Mouse (Mus musculus): ENCODE measurements around the gene Cdk2. TPM values are rescaled to one million over a fixed set of nuclear protein-coding genes. Genes with fewer than 3 reads are reported as not detected.
A peak's percentile ranks its signal among the peaks of the same experiment; 100 is the strongest.

Gene Cdk2
- polyA plus RNA-seq (2015; fragmentation: Nextera tagmentation; extraction: Ambion mirVana) = 100 and 105 TPM in 2 replicates

DNA sequence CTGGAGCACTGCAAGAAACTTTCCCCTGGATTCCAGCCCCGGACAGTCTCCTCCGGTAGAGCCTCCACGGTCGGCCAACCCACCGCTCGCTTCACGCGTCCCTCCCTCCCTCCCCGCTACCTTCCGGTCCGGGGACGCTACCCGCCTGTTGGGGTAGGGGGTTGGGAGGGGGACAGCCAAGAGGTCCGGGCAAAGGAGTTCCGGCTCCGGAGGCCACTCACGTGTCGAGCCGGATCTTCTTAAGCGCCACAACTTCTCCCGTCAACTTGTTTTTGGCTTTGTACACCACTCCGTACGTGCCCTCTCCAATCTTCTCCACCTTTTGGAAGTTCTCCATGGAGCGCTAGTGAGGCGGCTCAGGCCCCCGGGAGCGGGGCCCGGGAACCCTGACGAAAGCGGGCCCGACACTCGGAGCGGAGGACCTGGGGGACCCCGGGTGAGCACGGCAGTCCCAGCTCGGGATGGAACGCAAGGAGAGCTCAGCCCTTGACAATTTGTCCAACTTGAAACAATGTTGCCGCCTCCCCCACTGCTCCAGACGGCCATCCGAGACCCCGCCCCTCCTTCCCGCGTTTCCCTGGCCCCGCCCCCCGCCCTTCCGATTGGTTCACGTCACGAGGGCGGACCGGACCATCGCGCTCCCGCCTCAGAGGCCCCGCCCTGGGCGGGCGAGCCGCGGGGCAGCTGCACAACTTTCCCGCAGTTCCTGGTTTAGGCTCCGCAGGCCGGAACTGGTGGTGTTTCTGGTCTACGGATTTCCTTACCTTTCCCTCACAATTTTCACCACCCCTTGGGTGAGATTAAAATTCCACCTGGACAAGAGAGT is at the start of gene Cdk2:
Gene Cdk2, minus strand, starts transcription at position 541 of the 826 bp plus-strand sequence.
- under 1% methylated on average over 54 of the region's 62 CpGs for WGBS
- ATAC-seq (ENCODE audit: low FRiP score, low TSS enrichment) = peak; percentile 94
- H3K36me3 ChIP-seq (ENCODE audit: insufficient read depth, low read length) = peaks cover 27% of the 10 kb centered on the region

DNA sequence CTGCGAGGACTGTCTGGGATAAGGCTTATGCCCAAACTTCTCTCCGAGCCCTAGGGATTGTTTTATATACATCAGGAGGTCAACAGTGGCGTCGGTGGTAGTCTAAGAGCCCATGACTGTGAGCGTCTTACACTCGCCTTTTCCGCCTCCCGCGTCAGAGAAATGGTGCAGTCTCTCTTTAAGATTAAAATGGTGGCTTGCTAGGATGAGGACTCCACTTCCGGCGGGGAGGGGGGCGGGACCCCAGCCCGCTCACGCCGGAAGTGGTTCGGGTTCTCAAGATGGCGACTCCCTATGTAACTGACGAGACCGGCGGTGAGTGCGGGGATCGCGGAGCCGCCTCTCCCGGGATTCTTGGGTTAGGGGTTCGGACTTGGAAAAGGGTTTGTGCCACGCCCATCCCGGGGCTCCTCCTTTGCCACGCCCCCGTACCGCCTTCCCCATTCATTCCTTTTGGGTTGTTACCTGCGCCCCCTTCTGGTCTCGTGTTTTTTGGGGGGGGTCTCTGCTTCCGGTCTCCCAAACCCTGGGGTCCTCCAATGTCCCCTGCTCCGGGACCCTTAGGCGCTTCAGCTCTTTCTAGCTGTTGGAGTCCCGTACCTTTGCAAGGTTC is 43.5 kb upstream of the Cdk2 start:
- H3K27me3 ChIP-seq (ENCODE audit: insufficient read depth, low read length) = no peaks in the 10 kb centered on the region
- peaks cover 28% of the 10 kb centered on the region for H3K4me1 ChIP-seq (ENCODE audit: insufficient read depth, low read length)
- peak; percentile 85 for ATAC-seq (ENCODE audit: low FRiP score, low TSS enrichment)
- H3K9me3 ChIP-seq (ENCODE audit: low read length) = no peaks in the 10 kb centered on the region
- H3K27ac ChIP-seq (ENCODE audit: low read length) = peak overlapping the region; percentile 99
- H3K9ac ChIP-seq (replicated peaks; ENCODE audit: low read length) = peak overlapping the region; percentile 91
- H3K36me3 ChIP-seq (ENCODE audit: insufficient read depth, low read length) = 0 out of 2 replicates have a peak, but pooled peaks cover 2% of the 10 kb centered on the region
- H3K4me2 ChIP-seq (replicated peaks; ENCODE audit: low read depth, low read length) = peak overlapping the region; percentile 86
- H3K4me3 ChIP-seq (ENCODE audit: low read length) = peak overlapping the region; percentile 74
- WGBS = 0% methylated on average over 37 of the region's 37 CpGs

More for the DNA sequence above, at the start of gene Cdk2:
- Histone ChIP-seq H3K9ac (replicated peaks; ENCODE audit: low read length) (peak within 1 kb of the TSS; percentile 92), H3K4me1 (ENCODE audit: insufficient read depth, low read length) (peaks cover 25% of the 10 kb centered on the region), H3K27ac (ENCODE audit: low read length) (peak within 1 kb of the TSS; percentile 99), H3K4me2 (replicated peaks; ENCODE audit: low read depth, low read length) (peak within 1 kb of the TSS; percentile 85), H3K9me3 (ENCODE audit: low read length) (no peaks in the 10 kb centered on the region), H3K4me3 (ENCODE audit: low read length) (peak within 1 kb of the TSS; percentile 94), H3K27me3 (ENCODE audit: insufficient read depth, low read length) (no peaks in the 10 kb centered on the region)

DNA sequence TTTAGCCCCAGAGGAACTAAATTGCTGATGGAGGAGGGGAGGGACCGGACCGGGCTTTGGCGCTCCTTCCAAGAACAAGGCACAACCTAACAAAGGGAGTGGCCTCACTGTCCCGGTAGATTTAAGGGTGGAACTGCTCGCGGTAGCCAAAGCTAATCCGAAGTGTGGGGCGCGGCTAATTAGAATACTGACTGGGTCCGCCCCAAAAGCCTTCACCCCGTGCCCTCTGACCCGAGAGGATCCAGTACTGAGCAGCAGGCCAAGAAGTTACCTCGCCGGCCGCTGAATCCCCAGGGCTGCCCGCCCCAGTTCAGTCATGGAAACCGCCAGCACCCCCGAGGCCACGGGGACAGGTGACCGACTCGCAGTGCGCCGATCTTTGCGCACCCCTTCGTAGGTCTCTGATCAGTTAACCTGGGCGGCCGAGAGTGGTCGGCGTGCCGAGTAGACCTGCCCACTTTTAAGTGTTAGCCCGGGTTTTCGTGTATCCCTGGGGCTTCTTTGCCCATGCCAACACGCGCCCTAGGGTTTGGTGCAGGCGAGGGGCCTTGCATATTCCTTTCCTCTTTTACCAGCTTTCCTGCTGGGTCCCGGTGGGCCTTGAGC is 42.9 kb upstream of the Cdk2 start, which contains the start of gene Pym1:
Gene Pym1, plus strand, starts transcription at position 244 of the 606 bp plus-strand sequence.
- H3K27ac ChIP-seq (ENCODE audit: low read length) = peak within 1 kb of the TSS; percentile 99
- peaks cover 33% of the 10 kb centered on the region for H3K4me1 ChIP-seq (ENCODE audit: insufficient read depth, low read length)
- no peaks in the 10 kb centered on the region for H3K36me3 ChIP-seq (ENCODE audit: insufficient read depth, low read length)
- H3K4me2 ChIP-seq (replicated peaks; ENCODE audit: low read depth, low read length) = peak within 1 kb of the TSS; percentile 86
- H3K9ac ChIP-seq (replicated peaks; ENCODE audit: low read length) = peak within 1 kb of the TSS; percentile 91
- peaks cover 2% of the 10 kb centered on the region; the same call in 1 of the 2 replicates for H3K27me3 ChIP-seq (ENCODE audit: insufficient read depth, low read length)
- peak within 1 kb of the TSS; percentile 74 for H3K4me3 ChIP-seq (ENCODE audit: low read length)
- no peaks in the 10 kb centered on the region for H3K9me3 ChIP-seq (ENCODE audit: low read length)
- under 1% methylated on average over 36 of the region's 36 CpGs for WGBS
- peak; percentile 79 for ATAC-seq (ENCODE audit: low FRiP score, low TSS enrichment)

DNA sequence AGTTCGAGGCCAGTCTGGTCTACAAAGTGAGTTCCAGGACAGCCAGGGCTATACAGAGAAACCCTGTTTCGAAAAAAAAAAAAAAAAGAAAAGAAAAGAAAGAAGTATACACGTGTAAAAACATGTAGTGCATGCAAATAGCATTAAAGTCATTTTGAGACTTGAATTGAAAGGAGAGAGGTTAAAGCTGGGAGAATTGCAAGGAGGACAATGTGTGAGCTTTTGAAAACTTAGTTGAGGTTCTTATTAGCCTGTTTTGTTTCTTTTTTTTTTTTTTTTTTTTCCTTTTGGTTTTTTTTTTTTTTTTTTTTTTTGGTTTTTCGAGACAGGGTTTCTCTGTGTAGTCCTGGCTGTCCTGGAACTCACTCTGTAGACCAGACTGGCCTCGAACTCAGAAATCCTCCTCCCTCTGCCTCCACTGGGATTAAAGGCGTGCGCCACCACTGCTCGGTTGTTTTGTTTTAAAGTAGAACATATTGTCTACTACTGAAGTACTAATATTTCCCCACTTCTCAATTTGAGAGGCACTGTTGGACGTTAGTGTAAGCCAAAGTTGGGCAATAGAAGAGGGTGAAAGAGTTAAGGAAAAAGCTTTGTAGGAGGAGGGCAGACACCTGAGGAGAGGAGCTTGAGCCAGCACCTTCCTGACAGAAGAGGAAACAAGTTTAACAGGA is 42.3 kb upstream of the Cdk2 start:
- Histone ChIP-seq H3K4me1 (ENCODE audit: insufficient read depth, low read length) (peaks cover 36% of the 10 kb centered on the region), H3K4me2 (replicated peaks; ENCODE audit: low read depth, low read length) (peak overlapping the region; percentile 86), H3K4me3 (ENCODE audit: low read length) (peak overlapping the region; percentile 74), H3K27ac (ENCODE audit: low read length) (peak overlapping the region; percentile 99), H3K36me3 (ENCODE audit: insufficient read depth, low read length) (no peaks in the 10 kb centered on the region), H3K9me3 (ENCODE audit: low read length) (no peaks in the 10 kb centered on the region), H3K27me3 (ENCODE audit: insufficient read depth, low read length) (peaks cover 2% of the 10 kb centered on the region; the same call in 1 of the 2 replicates), H3K9ac (replicated peaks; ENCODE audit: low read length) (peak overlapping the region; percentile 91)
- no peak for ATAC-seq (ENCODE audit: low FRiP score, low TSS enrichment)
- WGBS = 40% methylated on average over 8 of the region's 9 CpGs

DNA sequence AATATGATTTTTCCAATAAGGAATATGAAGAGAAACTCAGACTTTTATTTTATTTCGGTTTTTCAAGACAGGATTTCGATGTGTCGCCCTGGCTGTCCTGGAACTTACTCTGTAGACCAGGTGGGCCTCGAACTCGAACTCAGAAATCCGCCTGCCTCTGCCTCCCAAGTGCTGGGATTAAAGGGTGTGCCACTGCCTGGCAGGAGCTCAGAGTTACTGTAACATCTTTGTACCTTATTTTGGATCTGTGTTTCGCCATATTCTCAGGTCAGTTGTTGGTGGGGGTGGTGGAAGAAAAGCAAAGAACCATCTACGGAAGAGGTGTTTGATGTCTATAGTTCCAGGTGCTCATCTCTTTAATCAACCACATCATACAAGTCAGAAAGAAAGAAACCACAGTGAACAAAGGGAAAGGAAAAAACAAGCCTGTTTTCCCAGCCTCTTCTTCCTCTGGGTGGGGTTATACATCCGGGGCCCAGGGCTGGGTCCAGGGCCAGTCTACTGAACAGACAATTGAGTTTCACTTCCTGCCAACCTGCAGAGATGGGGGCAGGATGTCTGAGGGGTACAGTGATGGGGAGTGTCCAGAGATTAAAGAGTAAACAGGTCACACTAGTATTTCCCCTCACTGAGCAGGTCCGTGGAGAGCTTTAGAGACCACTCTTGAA is 41.2 kb upstream of the Cdk2 start:
- WGBS = 90% methylated on average over 10 of the region's 10 CpGs

DNA sequence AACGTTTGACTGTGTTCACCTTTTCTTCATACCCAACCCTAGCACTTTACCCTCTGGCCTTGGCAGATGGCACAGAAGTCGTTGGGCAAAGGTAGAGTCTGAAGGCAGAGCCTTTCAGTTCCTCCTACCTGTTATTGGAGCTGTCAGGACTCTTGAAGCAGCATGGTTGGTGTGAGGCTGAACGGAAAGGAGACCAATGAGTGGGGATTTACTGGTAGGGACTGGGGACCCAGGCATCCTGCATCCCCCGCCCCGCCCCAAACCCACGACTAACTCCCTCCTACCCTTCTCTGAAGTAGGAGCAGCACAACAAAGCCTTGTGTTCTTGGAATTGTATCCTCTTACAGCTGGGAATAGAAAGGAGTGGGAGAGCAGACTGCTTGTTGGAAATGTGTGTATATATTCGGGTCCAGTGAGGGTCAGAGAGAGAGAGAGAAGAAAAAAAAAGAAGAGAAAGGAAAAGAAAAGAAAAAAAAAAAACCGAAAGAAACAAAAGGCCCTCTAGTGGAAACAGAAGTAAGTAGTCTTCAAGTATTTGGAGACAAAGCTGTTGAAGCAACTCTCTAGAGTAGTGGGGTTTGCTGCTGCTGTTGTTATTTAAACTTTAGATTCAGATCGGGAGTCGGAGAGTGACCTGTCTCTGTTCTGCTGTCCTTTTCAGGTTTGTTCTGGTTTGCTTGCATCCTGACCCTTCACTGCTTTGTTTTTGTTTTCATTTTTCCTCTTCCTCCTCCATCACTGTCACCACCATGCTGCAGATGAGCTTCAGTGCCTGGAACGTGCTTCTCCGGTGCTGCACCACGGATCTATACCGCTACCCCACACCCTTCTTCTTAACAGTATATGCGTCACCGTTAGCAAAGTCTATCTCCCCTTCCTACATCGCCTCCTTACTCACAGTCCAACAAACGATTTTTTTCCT is 40.1 kb upstream of the Cdk2 start, which contains the start of gene Dgka:
Gene Dgka, minus strand, starts transcription at position 176 of the 922 bp plus-strand sequence.
- peak within 1 kb of the TSS; percentile 64 for H3K4me3 ChIP-seq (ENCODE audit: low read length)
- ATAC-seq (ENCODE audit: low FRiP score, low TSS enrichment) = no peak
- peak within 1 kb of the TSS; percentile 93 for H3K4me2 ChIP-seq (replicated peaks; ENCODE audit: low read depth, low read length)
- WGBS = 23% methylated on average over 18 of the region's 18 CpGs
- H3K27ac ChIP-seq (ENCODE audit: low read length) = peak within 1 kb of the TSS; percentile 28
- no peaks in the 10 kb centered on the region for H3K36me3 ChIP-seq (ENCODE audit: insufficient read depth, low read length)
- H3K9ac ChIP-seq (replicated peaks; ENCODE audit: low read length) = peak within 1 kb of the TSS; percentile 79
- peaks cover 7% of the 10 kb centered on the region; the same call in 1 of the 2 replicates for H3K27me3 ChIP-seq (ENCODE audit: insufficient read depth, low read length)
- H3K4me1 ChIP-seq (ENCODE audit: insufficient read depth, low read length) = peaks cover 35% of the 10 kb centered on the region
- H3K9me3 ChIP-seq (ENCODE audit: low read length) = no peaks in the 10 kb centered on the region

More for the DNA sequence above, 41.2 kb upstream of the Cdk2 start:
- Histone ChIP-seq H3K4me1 (ENCODE audit: insufficient read depth, low read length) (peaks cover 36% of the 10 kb centered on the region), H3K9me3 (ENCODE audit: low read length) (no peaks in the 10 kb centered on the region), H3K4me2 (replicated peaks; ENCODE audit: low read depth, low read length) (no peak overlapping the region), H3K9ac (replicated peaks; ENCODE audit: low read length) (no peak overlapping the region), H3K36me3 (ENCODE audit: insufficient read depth, low read length) (no peaks in the 10 kb centered on the region), H3K27me3 (ENCODE audit: insufficient read depth, low read length) (peaks cover 7% of the 10 kb centered on the region; the same call in 1 of the 2 replicates), H3K27ac (ENCODE audit: low read length) (no peak overlapping the region), H3K4me3 (ENCODE audit: low read length) (no peak overlapping the region)
- no peak for ATAC-seq (ENCODE audit: low FRiP score, low TSS enrichment)

DNA sequence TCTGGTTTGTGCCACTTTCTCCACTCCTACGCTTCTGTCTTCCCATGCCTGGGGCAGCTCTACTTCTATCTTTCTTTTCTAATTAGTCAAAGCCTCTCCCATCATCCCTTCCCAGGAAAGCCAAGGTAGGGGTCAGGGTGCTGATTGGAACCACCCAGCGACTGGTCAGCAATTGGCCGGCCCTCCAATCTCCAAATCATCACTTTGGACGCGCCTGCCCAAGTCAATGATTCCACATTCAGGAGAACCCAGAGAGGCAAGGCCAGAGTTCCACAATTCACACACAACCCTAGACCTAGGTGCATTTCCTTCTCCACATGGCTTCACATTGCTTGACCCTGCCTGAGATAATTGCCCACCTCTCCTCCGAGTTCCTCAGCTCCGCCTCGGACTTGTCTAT is 39.4 kb upstream of the Cdk2 start:
- Histone ChIP-seq H3K9me3 (ENCODE audit: low read length) (no peaks in the 10 kb centered on the region), H3K4me1 (ENCODE audit: insufficient read depth, low read length) (peaks cover 28% of the 10 kb centered on the region)
- WGBS = 28% methylated on average over 8 of the region's 8 CpGs

DNA sequence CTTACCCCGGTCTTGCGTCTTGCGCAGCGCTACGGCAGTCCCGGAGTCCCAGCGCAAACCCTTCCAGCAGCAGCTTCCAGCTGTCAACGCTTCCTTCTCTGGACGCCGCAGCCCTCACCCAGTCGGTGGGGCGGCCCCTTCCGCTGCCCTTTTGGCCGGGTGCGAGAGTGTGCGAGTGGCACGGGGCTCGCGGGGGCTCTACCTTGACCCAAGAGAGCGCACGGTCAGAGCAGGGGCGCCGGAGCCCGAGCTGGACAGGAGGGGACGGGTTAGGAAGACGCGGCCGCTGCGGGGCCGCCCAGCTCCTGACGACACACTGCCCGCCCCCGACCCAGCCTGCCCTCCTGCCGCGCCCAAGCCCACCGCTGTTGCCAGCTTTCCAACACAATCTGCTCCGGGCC is 39.0 kb upstream of the Cdk2 start:
- H3K9me3 ChIP-seq (ENCODE audit: low read length) = no peaks in the 10 kb centered on the region
- H3K4me3 ChIP-seq (ENCODE audit: low read length) = peak overlapping the region; percentile 64
- peak; percentile 52 for ATAC-seq (ENCODE audit: low FRiP score, low TSS enrichment)
- peak overlapping the region; percentile 93 for H3K4me2 ChIP-seq (replicated peaks; ENCODE audit: low read depth, low read length)
- peaks cover 25% of the 10 kb centered on the region for H3K4me1 ChIP-seq (ENCODE audit: insufficient read depth, low read length)
- peak overlapping the region; percentile 79 for H3K9ac ChIP-seq (replicated peaks; ENCODE audit: low read length)
- no peaks in the 10 kb centered on the region for H3K36me3 ChIP-seq (ENCODE audit: insufficient read depth, low read length)
- peak overlapping the region; percentile 28; the same call in 1 of the 2 replicates for H3K27ac ChIP-seq (ENCODE audit: low read length)
- peaks cover 7% of the 10 kb centered on the region; the same call in 1 of the 2 replicates for H3K27me3 ChIP-seq (ENCODE audit: insufficient read depth, low read length)
- under 1% methylated on average over 36 of the region's 37 CpGs for WGBS

More for the DNA sequence above, 39.4 kb upstream of the Cdk2 start:
- peak overlapping the region; percentile 64 for H3K4me3 ChIP-seq (ENCODE audit: low read length)
- peak overlapping the region; percentile 28; the same call in 1 of the 2 replicates for H3K27ac ChIP-seq (ENCODE audit: low read length)
- no peaks in the 10 kb centered on the region for H3K36me3 ChIP-seq (ENCODE audit: insufficient read depth, low read length)
- ATAC-seq (ENCODE audit: low FRiP score, low TSS enrichment) = no peak
- peak overlapping the region; percentile 93 for H3K4me2 ChIP-seq (replicated peaks; ENCODE audit: low read depth, low read length)
- H3K9ac ChIP-seq (replicated peaks; ENCODE audit: low read length) = peak overlapping the region; percentile 79
- peaks cover 7% of the 10 kb centered on the region; the same call in 1 of the 2 replicates for H3K27me3 ChIP-seq (ENCODE audit: insufficient read depth, low read length)
